8 mouse cellular contexts compared by ENCODE assay signal in the genomic region with DNA sequence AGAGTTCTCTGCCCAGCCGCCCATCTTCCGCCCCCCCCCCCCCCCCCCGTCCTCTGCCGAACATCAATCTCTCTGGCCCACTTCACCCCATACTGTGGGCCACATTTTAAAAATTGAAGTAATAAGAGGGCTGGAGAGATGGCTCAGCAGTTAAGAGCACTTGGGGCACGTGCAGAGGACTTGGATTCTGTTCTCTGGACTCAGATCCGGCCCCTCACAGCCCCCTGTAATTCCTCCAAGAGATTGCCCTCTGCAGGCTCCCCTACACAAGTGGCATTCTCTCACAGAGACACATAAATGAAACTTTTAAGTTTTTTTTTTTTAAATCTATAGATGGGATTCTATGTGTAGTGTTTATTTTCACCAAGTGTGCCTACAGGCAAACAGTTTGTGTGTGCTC. TPM values are rescaled to one million over a fixed set of nuclear protein-coding genes. Genes with fewer than 3 reads are reported as not detected.
DNase-seq lines count a peak whose midpoint lies in the region; ATAC-seq and TF ChIP-seq lines count a peak whose summit lies in the region.

No protein-coding gene starts in this region.

- 0 out of 2 replicates have a peak overlapping the region, but pooled peaks have one; percentile 52 for H3K27ac ChIP-seq in heart, postnatal 0 days (ENCODE audit: low read depth)
- peak overlapping the region; percentile 79; the same call in 1 of the 2 replicates for H3K27ac ChIP-seq in embryonic facial prominence, embryonic 13.5 days
- peak overlapping the region; percentile 77 for H3K27ac ChIP-seq in hindbrain, embryonic 16.5 days (ENCODE audit: low read depth, low read length)
- peak overlapping the region; percentile 71 for H3K27ac ChIP-seq in midbrain, embryonic 15.5 days

- no peaks in the 10 kb centered on the region for H3K27me3 ChIP-seq in heart, postnatal 0 days (ENCODE audit: control insufficient read depth, insufficient read depth, low read length)
- H3K27me3 ChIP-seq in embryonic facial prominence, embryonic 13.5 days = no peaks in the 10 kb centered on the region
- no peaks in the 10 kb centered on the region for H3K27me3 ChIP-seq in hindbrain, embryonic 16.5 days (replicated peaks; ENCODE audit: control insufficient read depth, insufficient read depth, low read length)
- H3K27me3 ChIP-seq in midbrain, embryonic 15.5 days (replicated peaks) = no peaks in the 10 kb centered on the region

- no peak for TF ChIP-seq EP300 in heart, postnatal 0 days (IDR thresholded peaks at IDR 0.05; ENCODE audit: low read depth)

- no peaks in the 10 kb centered on the region for H3K36me3 ChIP-seq in heart, postnatal 0 days (replicated peaks; ENCODE audit: control insufficient read depth, insufficient read depth, low read length)
- peaks cover 4% of the 10 kb centered on the region; the same call in 1 of the 2 replicates for H3K36me3 ChIP-seq in embryonic facial prominence, embryonic 13.5 days
- H3K36me3 ChIP-seq in hindbrain, embryonic 16.5 days (ENCODE audit: control insufficient read depth, insufficient read depth, low read length) = no peaks in the 10 kb centered on the region
- no peaks in the 10 kb centered on the region for H3K36me3 ChIP-seq in midbrain, embryonic 15.5 days (replicated peaks)

- peak overlapping the region; percentile 21; the same call in 1 of the 2 replicates for H3K9ac ChIP-seq in heart, postnatal 0 days (replicated peaks; ENCODE audit: low read depth, low read length)
- H3K9ac ChIP-seq in embryonic facial prominence, embryonic 13.5 days = peak overlapping the region; percentile 68
- peak overlapping the region; percentile 65 for H3K9ac ChIP-seq in hindbrain, embryonic 16.5 days (ENCODE audit: low read depth, low read length)
- 0 out of 2 replicates have a peak overlapping the region, but pooled peaks have one; percentile 47 for H3K9ac ChIP-seq in midbrain, embryonic 15.5 days

- 33% methylated on average over 6 of the region's 6 CpGs for WGBS in heart, postnatal 0 days
- 27% methylated on average over 6 of the region's 6 CpGs for WGBS in embryonic facial prominence, embryonic 13.5 days
- WGBS in hindbrain, embryonic 16.5 days = 8% methylated on average over 6 of the region's 6 CpGs
- 8% methylated on average over 5 of the region's 6 CpGs for WGBS in midbrain, embryonic 15.5 days

- no peak overlapping the region for H3K4me3 ChIP-seq in heart, postnatal 0 days (ENCODE audit: low read depth, low read length)
- H3K4me3 ChIP-seq in embryonic facial prominence, embryonic 13.5 days = no peak overlapping the region
- peak overlapping the region; percentile 36 for H3K4me3 ChIP-seq in hindbrain, embryonic 16.5 days (ENCODE audit: low read length)
- peak overlapping the region; percentile 37 for H3K4me3 ChIP-seq in midbrain, embryonic 15.5 days

- DNase-seq in heart, postnatal 0 days (ENCODE audit: low spot score) = no peak
- DNase-seq in heart, postnatal 10 days = no peak
- no peak for DNase-seq in gastrocnemius, postnatal 14 days
- no peak for DNase-seq in cerebellum, postnatal 4 days (ENCODE audit: low spot score in 2 of 2)
- DNase-seq in frontal cortex, postnatal 14 days (ENCODE audit: low spot score in 2 of 2) = no peak

- H3K4me2 ChIP-seq in heart, postnatal 0 days (ENCODE audit: low read depth, low read length) = peak overlapping the region; percentile 53; the same call in 1 of the 2 replicates
- H3K4me2 ChIP-seq in embryonic facial prominence, embryonic 13.5 days = peak overlapping the region; percentile 62
- H3K4me2 ChIP-seq in hindbrain, embryonic 16.5 days (ENCODE audit: low read length) = peak overlapping the region; percentile 76
- H3K4me2 ChIP-seq in midbrain, embryonic 15.5 days = peak overlapping the region; percentile 69

- TF ChIP-seq CTCF in heart, postnatal 0 days (IDR thresholded peaks at IDR 0.05; ENCODE audit: low read depth) = no peak

- intact Hi-C loops in heart, postnatal 10 days (cut with DNase I) = no loop called here
- intact Hi-C loops in gastrocnemius, postnatal 14 days (cut with DNase I; ENCODE audit: low total_unique reads) = no loop called here

- ATAC-seq in heart, postnatal 0 days (ENCODE audit: insufficient read depth, low read depth) = no peak
- ATAC-seq in embryonic facial prominence, embryonic 13.5 days (ENCODE audit: insufficient number of reproducible peaks, insufficient read depth, low FRiP score, low TSS enrichment, low read depth) = no peak
- ATAC-seq in hindbrain, embryonic 16.5 days = no peak
- ATAC-seq in midbrain, embryonic 15.5 days (replicated peaks) = peak; percentile 4; the same call in 1 of the 2 replicates

- peaks cover 82% of the 10 kb centered on the region for H3K4me1 ChIP-seq in heart, postnatal 0 days (ENCODE audit: control insufficient read depth, insufficient read depth)
- H3K4me1 ChIP-seq in embryonic facial prominence, embryonic 13.5 days = peaks cover 100% of the 10 kb centered on the region
- H3K4me1 ChIP-seq in hindbrain, embryonic 16.5 days (ENCODE audit: control insufficient read depth, insufficient read depth, low read depth, low read length) = peaks cover 58% of the 10 kb centered on the region
- peaks cover 68% of the 10 kb centered on the region for H3K4me1 ChIP-seq in midbrain, embryonic 15.5 days

- H3K9me3 ChIP-seq in heart, postnatal 0 days (replicated peaks; ENCODE audit: control insufficient read depth, low read length) = no peaks in the 10 kb centered on the region
- H3K9me3 ChIP-seq in embryonic facial prominence, embryonic 13.5 days = no peaks in the 10 kb centered on the region
- H3K9me3 ChIP-seq in hindbrain, embryonic 16.5 days (ENCODE audit: control insufficient read depth, low read length) = no peaks in the 10 kb centered on the region
- H3K9me3 ChIP-seq in midbrain, embryonic 15.5 days = no peaks in the 10 kb centered on the region

RNA-seq across cellular contexts. Expression of a gene that starts 23.1 kb away (rescaled TPM):
- total RNA-seq in heart, postnatal 0 days (2014; rRNA removed; ENCODE audit: low replicate concordance) = 20.8 and 28.8 TPM in 2 replicates
- polyA plus RNA-seq in heart, postnatal 0 days (2015; fragmentation: Nextera tagmentation; extraction: Ambion mirVana) = 127 and 132 TPM in 2 replicates
- 100 to 1,000 TPM; 231 to 270 TPM for total RNA-seq in heart, postnatal 10 days (2021)
- 237 and 292 TPM in 2 replicates for polyA plus RNA-seq in embryonic facial prominence, embryonic 13.5 days (2015; fragmentation: Nextera tagmentation; extraction: Ambion mirVana)
- polyA plus RNA-seq in hindbrain, embryonic 16.5 days (2015; fragmentation: Nextera tagmentation; extraction: Ambion mirVana) = 115 and 156 TPM in 2 replicates
- 103 and 107 TPM in 2 replicates for polyA plus RNA-seq in midbrain, embryonic 15.5 days (2015; fragmentation: Nextera tagmentation; extraction: Ambion mirVana)
- 10 to 100 TPM; 73.6 to 76.9 TPM for total RNA-seq in gastrocnemius, postnatal 14 days (2021)

Comparison
In these comparisons a context has a peak if more than half of its experiments do, and no peak if none do; other contexts are left out.
1. H3K4me3 ChIP-seq: peak in hindbrain, embryonic 16.5 days (single experiment) and midbrain, embryonic 15.5 days (single experiment); none in heart, postnatal 0 days (single experiment) and embryonic facial prominence, embryonic 13.5 days (single experiment).
2. Peak in every context shown above with its lines, with median percentiles within 50 percentile points of each other: H3K27ac ChIP-seq, H3K4me2 ChIP-seq and H3K9ac ChIP-seq.